Mouse (Mus musculus) G1E (cell line): ENCODE data around the gene Eif3f.

Source experiments
- CTCF ChIP-seq: IDR thresholded peaks from 2 replicates; pipeline ENCODE4 v1.5.1; 2012; ENCODE audit warnings: low read depth, low read length, inconsistent platforms, mixed read lengths
- GATA1 ChIP-seq: IDR thresholded peaks from 2 replicates; pipeline ENCODE4 v1.6.1; 2012; ENCODE audit warnings: borderline replicate concordance, low read length, inconsistent platforms, mixed read lengths

- TF ChIP-seq CTCF (no peak), GATA1 (no peak)
Observed at GRCm38 (mm10) chr7:108928280-108929188, 5.7 kb upstream of the Eif3f start.
